In the genomic region with DNA sequence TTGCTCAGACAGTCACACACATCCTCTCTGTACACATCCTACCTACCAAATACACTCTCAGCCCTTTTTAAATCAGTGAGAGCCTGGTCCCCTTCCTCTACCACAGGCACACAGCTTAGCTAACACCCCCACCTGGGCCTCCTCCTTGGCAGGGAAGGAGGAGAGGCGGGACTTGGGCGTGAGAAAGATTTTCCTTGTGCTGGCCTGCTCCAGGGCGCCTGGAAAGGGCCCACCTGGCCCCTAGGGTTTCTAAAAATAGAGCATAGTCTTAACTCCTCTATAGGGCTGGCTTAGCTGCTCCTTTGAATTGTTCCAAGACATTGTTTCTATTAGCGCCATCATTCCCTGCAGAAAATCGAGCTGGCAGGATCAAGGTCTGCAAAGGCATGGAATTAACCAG, we compare ENCODE assay signal across 9 mouse cellular contexts. TPM values are rescaled to one million over a fixed set of nuclear protein-coding genes. Genes with fewer than 3 reads are reported as not detected.
DNase-seq lines count a peak whose midpoint lies in the region; ATAC-seq and TF ChIP-seq lines count a peak whose summit lies in the region.
"Had no signal": no experiment of that assay in that cellular context is flagged by ENCODE, and none has a peak within 500 bp of the region (broad histone marks: within the 10 kb centered on the region; RNA-seq: fewer than 3 reads in every experiment).

No protein-coding gene starts in this region.

- DNase-seq in cerebellum, postnatal 10 days: peak; percentile 66 to 78
- DNase-seq in midbrain, embryonic 10.5 days (ENCODE audit: low spot score): no peak
- peak; percentile 21 to 54 for DNase-seq in lung, postnatal 4 days
- DNase-seq in left cerebral cortex, adult 2 months (ENCODE audit: extremely low spot score in 1 of 2, low spot score in 2 of 2): no peak
- DNase-seq in thymus, postnatal 36 days: no peak

- no peak overlapping the region for H3K4me3 ChIP-seq in midbrain, embryonic 10.5 days
- H3K4me3 ChIP-seq in midbrain, embryonic 16.5 days (ENCODE audit: low read depth, low read length): no peak overlapping the region
- no peak overlapping the region for H3K4me3 ChIP-seq in kidney, embryonic 15.5 days (replicated peaks)
- no peak overlapping the region for H3K4me3 ChIP-seq in left cerebral cortex, adult 2 months
- H3K4me3 ChIP-seq: heart, adult 2 months had no signal

- 28% methylated on average over 5 of the region's 5 CpGs for WGBS in midbrain, embryonic 10.5 days
- 11% methylated on average over 5 of the region's 5 CpGs for WGBS in midbrain, embryonic 16.5 days
- 26% methylated on average over 5 of the region's 5 CpGs for WGBS in kidney, embryonic 15.5 days

- H3K9me3 ChIP-seq in midbrain, embryonic 10.5 days (replicated peaks): no peaks in the 10 kb centered on the region
- H3K9me3 ChIP-seq in midbrain, embryonic 16.5 days (replicated peaks; ENCODE audit: control insufficient read depth, low read length, poor library complexity, severe bottlenecking): no peaks in the 10 kb centered on the region
- H3K9me3 ChIP-seq in kidney, embryonic 15.5 days (replicated peaks): no peaks in the 10 kb centered on the region

- no peak overlapping the region for H3K9ac ChIP-seq in midbrain, embryonic 16.5 days (ENCODE audit: low read depth, low read length)
- H3K9ac ChIP-seq in kidney, embryonic 15.5 days: no peak overlapping the region

- H3K4me2 ChIP-seq in midbrain, embryonic 16.5 days (ENCODE audit: low read length): no peak overlapping the region
- no peak overlapping the region for H3K4me2 ChIP-seq in kidney, embryonic 15.5 days

- no peak for TF ChIP-seq CTCF in left cerebral cortex, adult 2 months (IDR thresholded peaks at IDR 0.05)

- intact Hi-C loops in left cerebral cortex, adult 2 months (cut with DNase I): no loop called here

- peaks cover 37% of the 10 kb centered on the region for H3K27me3 ChIP-seq in midbrain, embryonic 10.5 days (ENCODE audit: low read depth, poor library complexity, severe bottlenecking)
- H3K27me3 ChIP-seq in midbrain, embryonic 16.5 days (ENCODE audit: control insufficient read depth, insufficient read depth, low read depth, low read length): peaks cover 15% of the 10 kb centered on the region
- peaks cover 19% of the 10 kb centered on the region for H3K27me3 ChIP-seq in kidney, embryonic 15.5 days

- peaks cover 36% of the 10 kb centered on the region for H3K4me1 ChIP-seq in midbrain, embryonic 10.5 days
- peaks cover 15% of the 10 kb centered on the region for H3K4me1 ChIP-seq in midbrain, embryonic 16.5 days (ENCODE audit: control insufficient read depth, insufficient read depth, low read length)
- H3K4me1 ChIP-seq in kidney, embryonic 15.5 days: peaks cover 45% of the 10 kb centered on the region

- H3K27ac ChIP-seq in midbrain, embryonic 10.5 days (replicated peaks): peak overlapping the region; percentile 15
- no peak overlapping the region for H3K27ac ChIP-seq in midbrain, embryonic 16.5 days (ENCODE audit: low read length)
- H3K27ac ChIP-seq in kidney, embryonic 15.5 days: peak overlapping the region; percentile 85
- no peak overlapping the region for H3K27ac ChIP-seq in left cerebral cortex, adult 2 months
- H3K27ac ChIP-seq: heart, adult 2 months had no signal

- H3K36me3 ChIP-seq in midbrain, embryonic 10.5 days: no peaks in the 10 kb centered on the region
- H3K36me3 ChIP-seq in midbrain, embryonic 16.5 days (ENCODE audit: control insufficient read depth, insufficient read depth, low read length): no peaks in the 10 kb centered on the region
- H3K36me3 ChIP-seq in kidney, embryonic 15.5 days: no peaks in the 10 kb centered on the region

- ATAC-seq in cerebellum, adult (ENCODE audit: insufficient number of reproducible peaks, low FRiP score, low TSS enrichment): no peak
- ATAC-seq in midbrain, embryonic 16.5 days: no peak
- peak; percentile 37 for ATAC-seq in kidney, embryonic 15.5 days (replicated peaks; ENCODE audit: low FRiP score)

RNA-seq across cellular contexts. Expression of a gene that starts 35.0 kb away (rescaled TPM):
- polyA plus RNA-seq in midbrain, embryonic 10.5 days (2016; fragmentation: Nextera tagmentation; extraction: Ambion mirVana): 6.9 and 7.5 TPM in 2 replicates
- polyA plus RNA-seq in midbrain, embryonic 16.5 days (2015; fragmentation: Nextera tagmentation; extraction: Ambion mirVana): 6.8 and 7.3 TPM in 2 replicates
- polyA plus RNA-seq in kidney, embryonic 15.5 days (2015; fragmentation: Nextera tagmentation; extraction: Ambion mirVana): 19.0 and 20.4 TPM in 2 replicates
- 1 to 10 TPM; 5.5 to 6.8 TPM for total RNA-seq in left cerebral cortex, adult 2 months (2021)

RNA-seq across cellular contexts. Expression of a gene that starts 35.4 kb away (rescaled TPM):
- polyA plus RNA-seq in midbrain, embryonic 10.5 days (2016; fragmentation: Nextera tagmentation; extraction: Ambion mirVana): 0.86 and 0.97 TPM in 2 replicates
- 0.53 and 0.58 TPM in 2 replicates for polyA plus RNA-seq in midbrain, embryonic 16.5 days (2015; fragmentation: Nextera tagmentation; extraction: Ambion mirVana)
- 1.6 and 1.9 TPM in 2 replicates for polyA plus RNA-seq in kidney, embryonic 15.5 days (2015; fragmentation: Nextera tagmentation; extraction: Ambion mirVana)
- under 1 TPM; 0.21 to 0.61 TPM for total RNA-seq in left cerebral cortex, adult 2 months (2021)

Comparison
In these comparisons a context has a peak if more than half of its experiments do, and no peak if none do; other contexts are left out.
1. H3K27ac ChIP-seq: peak in midbrain, embryonic 10.5 days (single experiment) and kidney, embryonic 15.5 days (single experiment); none in midbrain, embryonic 16.5 days (single experiment) and left cerebral cortex, adult 2 months (single experiment).
2. DNase-seq: peak in cerebellum, postnatal 10 days (2 of 2) and lung, postnatal 4 days (2 of 2); none in midbrain, embryonic 10.5 days (single experiment), left cerebral cortex, adult 2 months (0 of 2) and thymus, postnatal 36 days (0 of 2).